Mouse (Mus musculus): ENCODE measurements around the gene Il23a.

DNA sequence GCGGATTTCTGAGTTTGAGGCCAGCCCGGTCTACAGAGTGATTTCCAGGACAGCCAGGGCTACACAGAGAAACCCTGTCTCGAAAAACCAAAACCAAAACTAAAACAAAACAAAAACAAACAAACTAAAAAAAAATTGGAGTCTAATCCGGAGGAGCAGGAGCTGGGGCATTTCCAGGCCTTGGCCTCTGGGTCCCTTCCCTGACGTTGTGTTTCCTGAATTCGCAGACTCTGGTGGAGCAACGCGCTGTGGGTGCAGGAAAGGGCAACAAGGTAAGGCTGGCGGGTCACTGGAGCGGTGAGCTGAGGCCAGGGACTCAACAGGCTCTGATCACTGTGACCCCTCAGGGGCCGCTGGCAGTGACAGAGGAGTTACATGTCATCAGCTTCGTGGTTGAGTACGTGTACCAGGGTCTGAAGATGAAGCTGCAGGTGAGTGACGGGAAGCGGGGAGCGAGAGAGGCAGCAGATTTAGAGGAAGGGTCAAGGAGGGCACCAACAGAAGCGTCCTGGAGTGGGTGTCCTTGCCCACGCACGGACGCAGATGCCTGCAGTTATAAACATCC lies 15.6 kb downstream of the Il23a start:
- TF ChIP-seq CTCF (IDR thresholded peaks at IDR 0.05; ENCODE audit: low read depth) (no peak), EP300 (IDR thresholded peaks at IDR 0.05; ENCODE audit: low read depth) (no peak)

Measured in heart, postnatal 0 days (tissue).